ENCODE assay signal across 8 mouse cellular contexts in genomic region chr5:142441332-142442044, GRCm38 (mm10). TPM values are rescaled to one million over a fixed set of nuclear protein-coding genes. Genes with fewer than 3 reads are reported as not detected.
A peak's percentile ranks its signal among the peaks of the same experiment; 100 is the strongest.
DNase-seq lines count a peak whose midpoint lies in the region; ATAC-seq and TF ChIP-seq lines count a peak whose summit lies in the region.

No protein-coding gene starts in this region.

- H3K9ac ChIP-seq in lung, embryonic 16.5 days (ENCODE audit: low read length): peak overlapping the region; percentile 55
- H3K9ac ChIP-seq in embryonic facial prominence, embryonic 13.5 days: peak overlapping the region; percentile 58
- no peak overlapping the region for H3K9ac ChIP-seq in limb, embryonic 11.5 days (ENCODE audit: low read length)
- H3K9ac ChIP-seq in neural tube, embryonic 14.5 days (replicated peaks; ENCODE audit: low read depth, low read length): no peak overlapping the region

- no peaks in the 10 kb centered on the region for H3K27me3 ChIP-seq in lung, embryonic 16.5 days (ENCODE audit: control insufficient read depth, insufficient read depth, low read depth, low read length)
- H3K27me3 ChIP-seq in embryonic facial prominence, embryonic 13.5 days: no peaks in the 10 kb centered on the region
- H3K27me3 ChIP-seq in limb, embryonic 11.5 days (ENCODE audit: control insufficient read depth, insufficient read depth, low read length): no peaks in the 10 kb centered on the region
- no peaks in the 10 kb centered on the region for H3K27me3 ChIP-seq in neural tube, embryonic 14.5 days (ENCODE audit: control insufficient read depth, insufficient read depth, low read length)
- no peaks in the 10 kb centered on the region for H3K27me3 ChIP-seq in cerebellum, adult 2 months (ENCODE audit: control insufficient read depth, insufficient read depth, low read length)

- TF ChIP-seq POLR2A in cerebellum, adult 2 months (IDR thresholded peaks at IDR 0.05; ENCODE audit: borderline replicate concordance, insufficient read depth, low read length): no peak

- peak overlapping the region; percentile 35 for H3K4me3 ChIP-seq in lung, embryonic 16.5 days (ENCODE audit: low read length)
- peak overlapping the region; percentile 36; the same call in 1 of the 2 replicates for H3K4me3 ChIP-seq in embryonic facial prominence, embryonic 13.5 days
- no peak overlapping the region for H3K4me3 ChIP-seq in limb, embryonic 11.5 days (ENCODE audit: low read depth, low read length)
- H3K4me3 ChIP-seq in neural tube, embryonic 14.5 days (ENCODE audit: low read depth, low read length): no peak overlapping the region
- H3K4me3 ChIP-seq in cerebellum, adult 2 months (replicated peaks; ENCODE audit: insufficient read depth, low read depth, low read length): no peak overlapping the region

- peak overlapping the region; percentile 56 for H3K4me2 ChIP-seq in lung, embryonic 16.5 days (ENCODE audit: low read depth, low read length)
- H3K4me2 ChIP-seq in embryonic facial prominence, embryonic 13.5 days: peak overlapping the region; percentile 69
- peak overlapping the region; percentile 57 for H3K4me2 ChIP-seq in limb, embryonic 11.5 days (ENCODE audit: low read depth, severe bottlenecking)
- H3K4me2 ChIP-seq in neural tube, embryonic 14.5 days (ENCODE audit: low read depth, low read length): peak overlapping the region; percentile 39

- peaks cover 56% of the 10 kb centered on the region for H3K4me1 ChIP-seq in lung, embryonic 16.5 days (replicated peaks; ENCODE audit: control insufficient read depth, insufficient read depth, low read length)
- H3K4me1 ChIP-seq in embryonic facial prominence, embryonic 13.5 days: peaks cover 85% of the 10 kb centered on the region
- H3K4me1 ChIP-seq in limb, embryonic 11.5 days (ENCODE audit: control insufficient read depth, insufficient read depth, low read length): peaks cover 28% of the 10 kb centered on the region
- H3K4me1 ChIP-seq in neural tube, embryonic 14.5 days (ENCODE audit: control insufficient read depth, insufficient read depth, low read length): peaks cover 22% of the 10 kb centered on the region
- peaks cover 22% of the 10 kb centered on the region for H3K4me1 ChIP-seq in cerebellum, adult 2 months (ENCODE audit: control insufficient read depth, insufficient read depth, low read length)

- TF ChIP-seq CTCF in cerebellum, adult 2 months (IDR thresholded peaks at IDR 0.05; ENCODE audit: borderline replicate concordance, insufficient read depth, low read depth, low read length): no peak

- WGBS in lung, embryonic 16.5 days: 40% methylated on average over 22 of the region's 22 CpGs
- 41% methylated on average over 22 of the region's 22 CpGs for WGBS in embryonic facial prominence, embryonic 13.5 days
- 72% methylated on average over 22 of the region's 22 CpGs for WGBS in limb, embryonic 11.5 days
- 61% methylated on average over 22 of the region's 22 CpGs for WGBS in neural tube, embryonic 14.5 days
- 72% methylated on average over 22 of the region's 22 CpGs for WGBS in cerebellum, adult 2 months

- no peaks in the 10 kb centered on the region for H3K36me3 ChIP-seq in lung, embryonic 16.5 days (ENCODE audit: control insufficient read depth, insufficient read depth, low read length)
- H3K36me3 ChIP-seq in embryonic facial prominence, embryonic 13.5 days: peaks cover 14% of the 10 kb centered on the region
- H3K36me3 ChIP-seq in limb, embryonic 11.5 days (ENCODE audit: control insufficient read depth, insufficient read depth, low read length): peaks cover 2% of the 10 kb centered on the region; the same call in 1 of the 2 replicates
- no peaks in the 10 kb centered on the region for H3K36me3 ChIP-seq in neural tube, embryonic 14.5 days (ENCODE audit: control insufficient read depth, insufficient read depth, low read length)

- no peak for DNase-seq in lung, postnatal 25 days (ENCODE audit: low spot score)
- no peak for DNase-seq in limb, embryonic 11.5 days (ENCODE audit: low spot score)
- no peak for DNase-seq in cerebellum, adult 2 months
- no peak for DNase-seq in layer of hippocampus, postnatal 36 days
- no peak for DNase-seq in adrenal gland, postnatal 14 days

- peak overlapping the region; percentile 96 for H3K27ac ChIP-seq in lung, embryonic 16.5 days (ENCODE audit: low read length)
- H3K27ac ChIP-seq in embryonic facial prominence, embryonic 13.5 days: peak overlapping the region; percentile 99
- H3K27ac ChIP-seq in limb, embryonic 11.5 days (replicated peaks; ENCODE audit: low read depth, low read length): peak overlapping the region; percentile 63
- peak overlapping the region; percentile 74 for H3K27ac ChIP-seq in neural tube, embryonic 14.5 days (ENCODE audit: low read depth, low read length)
- no peak overlapping the region for H3K27ac ChIP-seq in cerebellum, adult 2 months (ENCODE audit: insufficient read depth, low read length)

- ATAC-seq in lung, embryonic 16.5 days (ENCODE audit: low read depth): no peak
- no peak for ATAC-seq in embryonic facial prominence, embryonic 13.5 days (ENCODE audit: insufficient number of reproducible peaks, insufficient read depth, low FRiP score, low TSS enrichment, low read depth)
- ATAC-seq in limb, embryonic 11.5 days (ENCODE audit: insufficient number of reproducible peaks, low FRiP score, low TSS enrichment, low read depth): no peak
- no peak for ATAC-seq in neural tube, embryonic 14.5 days (ENCODE audit: low read depth)

- H3K9me3 ChIP-seq in lung, embryonic 16.5 days (ENCODE audit: control insufficient read depth, low read length): no peaks in the 10 kb centered on the region
- no peaks in the 10 kb centered on the region for H3K9me3 ChIP-seq in embryonic facial prominence, embryonic 13.5 days
- H3K9me3 ChIP-seq in limb, embryonic 11.5 days (ENCODE audit: control insufficient read depth, low read length): no peaks in the 10 kb centered on the region
- no peaks in the 10 kb centered on the region for H3K9me3 ChIP-seq in neural tube, embryonic 14.5 days (ENCODE audit: control insufficient read depth, low read length)

RNA-seq across cellular contexts. Expression of gene Ap5z1, which starts 22.3 kb away (rescaled TPM):
- polyA plus RNA-seq in lung, embryonic 16.5 days (2015; fragmentation: Nextera tagmentation; extraction: Ambion mirVana): 10.0 and 10.3 TPM in 2 replicates
- 8.9 and 9.7 TPM in 2 replicates for polyA plus RNA-seq in embryonic facial prominence, embryonic 13.5 days (2015; fragmentation: Nextera tagmentation; extraction: Ambion mirVana)
- 8.0 and 8.5 TPM in 2 replicates for polyA plus RNA-seq in limb, embryonic 11.5 days (2014; fragmentation: Nextera tagmentation; extraction: Ambion mirVana)
- 11.9 and 15.0 TPM in 2 replicates for polyA plus RNA-seq in neural tube, embryonic 14.5 days (2014; fragmentation: Nextera tagmentation; extraction: Ambion mirVana)
- 30.3 and 32.7 TPM in 2 replicates for polyA plus RNA-seq in cerebellum, adult 2 months (2012; rRNA removed)
- total RNA-seq in layer of hippocampus, postnatal 36 days (2021): 10 to 100 TPM; 19.7 to 31.9 TPM
- total RNA-seq in adrenal gland, postnatal 14 days (2021): 12.5 and 15.7 TPM in 2 replicates

RNA-seq across cellular contexts. Expression of gene Foxk1, which starts 40.2 kb away (rescaled TPM):
- polyA plus RNA-seq in lung, embryonic 16.5 days (2015; fragmentation: Nextera tagmentation; extraction: Ambion mirVana): 3.1 and 3.3 TPM in 2 replicates
- polyA plus RNA-seq in embryonic facial prominence, embryonic 13.5 days (2015; fragmentation: Nextera tagmentation; extraction: Ambion mirVana): 5.0 and 6.3 TPM in 2 replicates
- 3.3 and 4.7 TPM in 2 replicates for polyA plus RNA-seq in limb, embryonic 11.5 days (2014; fragmentation: Nextera tagmentation; extraction: Ambion mirVana)
- 4.3 and 6.2 TPM in 2 replicates for polyA plus RNA-seq in neural tube, embryonic 14.5 days (2014; fragmentation: Nextera tagmentation; extraction: Ambion mirVana)
- 14.2 and 15.4 TPM in 2 replicates for polyA plus RNA-seq in cerebellum, adult 2 months (2012; rRNA removed)
- 10 to 100 TPM; 47.9 to 52.2 TPM for total RNA-seq in layer of hippocampus, postnatal 36 days (2021)
- 20.2 and 26.4 TPM in 2 replicates for total RNA-seq in adrenal gland, postnatal 14 days (2021)

Comparison
In these comparisons a context has a peak if more than half of its experiments do, and no peak if none do; other contexts are left out.
1. H3K4me3 ChIP-seq: peak in lung, embryonic 16.5 days (single experiment) and embryonic facial prominence, embryonic 13.5 days (single experiment); none in limb, embryonic 11.5 days (single experiment), neural tube, embryonic 14.5 days (single experiment) and cerebellum, adult 2 months (single experiment).
2. H3K9ac ChIP-seq: peak in lung, embryonic 16.5 days (single experiment) and embryonic facial prominence, embryonic 13.5 days (single experiment); none in limb, embryonic 11.5 days (single experiment) and neural tube, embryonic 14.5 days (single experiment).
3. Peak in every context shown above with its lines, with median percentiles within 50 percentile points of each other: H3K4me2 ChIP-seq.